In genomic region chr2:92432299-92433295, GRCm38 (mm10) we compare ENCODE assay signal across 7 mouse cellular contexts. TPM values are rescaled to one million over a fixed set of nuclear protein-coding genes. Genes with fewer than 3 reads are reported as not detected.
DNase-seq lines count a peak whose midpoint lies in the region; ATAC-seq and TF ChIP-seq lines count a peak whose summit lies in the region.

No protein-coding gene starts in this region.

- no peak for ATAC-seq in forebrain, postnatal 0 days
- ATAC-seq in intestine, embryonic 16.5 days, result no peak
- ATAC-seq in liver, embryonic 15.5 days (ENCODE audit: insufficient read depth), result no peak

- H3K27me3 ChIP-seq in MEL (ENCODE audit: control insufficient read depth in 1 of 2, insufficient read depth in 2 of 2, low read length in 2 of 2), result no peaks in the 10 kb centered on the region
- no peaks in the 10 kb centered on the region for H3K27me3 ChIP-seq in forebrain, postnatal 0 days (ENCODE audit: insufficient read depth, low read length)
- no peaks in the 10 kb centered on the region for H3K27me3 ChIP-seq in intestine, embryonic 16.5 days (replicated peaks; ENCODE audit: control insufficient read depth, insufficient read depth, low read length)
- no peaks in the 10 kb centered on the region for H3K27me3 ChIP-seq in liver, embryonic 15.5 days
- no peaks in the 10 kb centered on the region for H3K27me3 ChIP-seq in small intestine, adult 2 months (ENCODE audit: control insufficient read depth, insufficient read depth, low read length)

- 32% methylated on average over 17 of the region's 17 CpGs for WGBS in forebrain, postnatal 0 days
- 29% methylated on average over 17 of the region's 17 CpGs for WGBS in intestine, embryonic 16.5 days
- 41% methylated on average over 17 of the region's 17 CpGs for WGBS in liver, embryonic 15.5 days (ENCODE audit: insufficient replicate concordance)
- WGBS in small intestine, adult 2 months, result 23% methylated on average over 17 of the region's 17 CpGs

- H3K4me1 ChIP-seq in MEL (ENCODE audit: control insufficient read depth in 1 of 2, insufficient read depth in 2 of 2, low read length in 2 of 2), result peaks cover 9 to 28% of the 10 kb centered on the region in 2 experiments
- peaks cover 40% of the 10 kb centered on the region for H3K4me1 ChIP-seq in forebrain, postnatal 0 days (ENCODE audit: insufficient read depth)
- peaks cover 42% of the 10 kb centered on the region for H3K4me1 ChIP-seq in intestine, embryonic 16.5 days (ENCODE audit: control insufficient read depth, insufficient read depth, low read length)
- H3K4me1 ChIP-seq in liver, embryonic 15.5 days (replicated peaks), result peaks cover 78% of the 10 kb centered on the region
- peaks cover 25% of the 10 kb centered on the region for H3K4me1 ChIP-seq in small intestine, adult 2 months (ENCODE audit: control insufficient read depth, insufficient read depth, insufficient read length, low read length)

- no peak for TF ChIP-seq CTCF in MEL (IDR thresholded peaks at IDR 0.05 in 2 of 3, conservative IDR thresholded peaks at IDR 0.05 in 1 of 3; ENCODE audit: control insufficient read depth in 1 of 3, insufficient read depth in 1 of 3, low read depth in 2 of 3, low read length in 3 of 3, poor library complexity in 1 of 3, severe bottlenecking in 1 of 3)
- no peak for TF ChIP-seq CTCF in forebrain, postnatal 0 days (IDR thresholded peaks at IDR 0.05; ENCODE audit: low read depth)
- no peak for TF ChIP-seq CTCF in small intestine, adult 2 months (IDR thresholded peaks at IDR 0.05; ENCODE audit: extremely low read depth, insufficient read length, insufficient replicate concordance, low read depth, low read length)

- H3K9ac ChIP-seq in MEL (ENCODE audit: control insufficient read depth, low read depth, low read length, poor library complexity, severe bottlenecking), result peak overlapping the region; percentile 76
- peak overlapping the region; percentile 88 for H3K9ac ChIP-seq in forebrain, postnatal 0 days
- H3K9ac ChIP-seq in intestine, embryonic 16.5 days (ENCODE audit: low read depth, low read length), result peak overlapping the region; percentile 86
- peak overlapping the region; percentile 92 for H3K9ac ChIP-seq in liver, embryonic 15.5 days

- no peak for TF ChIP-seq EP300 in MEL (IDR thresholded peaks at IDR 0.05; ENCODE audit: low read depth in 1 of 2, low read length in 2 of 2)

- no peak for TF ChIP-seq POLR2A in MEL (IDR thresholded peaks at IDR 0.05; ENCODE audit: control insufficient read depth in 1 of 2, insufficient read depth in 1 of 2, low read depth in 1 of 2, low read length in 2 of 2, poor library complexity in 1 of 2)
- no peak for TF ChIP-seq POLR2A in small intestine, adult 2 months (IDR thresholded peaks at IDR 0.05; ENCODE audit: low read depth, low read length)

- H3K4me3 ChIP-seq in MEL (ENCODE audit: control insufficient read depth in 1 of 2, insufficient read depth in 1 of 2, low read depth in 2 of 2, low read length in 2 of 2), result peak overlapping the region; percentile 70 to 92
- H3K4me3 ChIP-seq in forebrain, postnatal 0 days (ENCODE audit: low read depth, low read length), result peak overlapping the region; percentile 90
- peak overlapping the region; percentile 88 for H3K4me3 ChIP-seq in intestine, embryonic 16.5 days (ENCODE audit: low read length)
- peak overlapping the region; percentile 82 for H3K4me3 ChIP-seq in liver, embryonic 15.5 days (replicated peaks)
- peak overlapping the region; percentile 68 for H3K4me3 ChIP-seq in small intestine, adult 2 months (ENCODE audit: low read depth, low read length)

- H3K27ac ChIP-seq in MEL (ENCODE audit: control insufficient read depth, low read depth, low read length), result peak overlapping the region; percentile 59
- H3K27ac ChIP-seq in forebrain, postnatal 0 days (ENCODE audit: low read depth, low read length), result peak overlapping the region; percentile 86
- peak overlapping the region; percentile 1; the same call in 1 of the 2 replicates for H3K27ac ChIP-seq in intestine, embryonic 16.5 days (ENCODE audit: low read length)
- H3K27ac ChIP-seq in liver, embryonic 15.5 days (replicated peaks), result peak overlapping the region; percentile 79
- peak overlapping the region; percentile 73 for H3K27ac ChIP-seq in small intestine, adult 2 months (ENCODE audit: insufficient read depth, low read depth, low read length)

- peaks cover 60% of the 10 kb centered on the region for H3K79me2 ChIP-seq in MEL (ENCODE audit: control insufficient read depth, insufficient read depth, low read length, poor library complexity)

- DNase-seq in MEL (ENCODE audit: low read depth, low spot score), result peak; percentile 61
- peak; percentile 72 for DNase-seq in adrenal gland, postnatal 25 days
- DNase-seq in forebrain, postnatal 0 days, result peak; percentile 30
- DNase-seq in spleen, postnatal 36 days (ENCODE audit: low spot score in 2 of 2), result no peak

- no peaks in the 10 kb centered on the region for H3K9me3 ChIP-seq in MEL (replicated peaks; ENCODE audit: insufficient read depth, low read length)
- H3K9me3 ChIP-seq in forebrain, postnatal 0 days (ENCODE audit: low read length), result no peaks in the 10 kb centered on the region
- no peaks in the 10 kb centered on the region for H3K9me3 ChIP-seq in intestine, embryonic 16.5 days (ENCODE audit: control insufficient read depth, low read length)
- no peaks in the 10 kb centered on the region for H3K9me3 ChIP-seq in liver, embryonic 15.5 days (replicated peaks)

- no peak for TF ChIP-seq RAD21 in MEL (IDR thresholded peaks at IDR 0.05; ENCODE audit: low read depth, low read length)

- H3K36me3 ChIP-seq in MEL (ENCODE audit: control insufficient read depth in 1 of 2, insufficient read depth in 2 of 2, low read length in 2 of 2), result peaks cover 0 to 17% of the 10 kb centered on the region in 2 experiments; a peak in 3 of 4 replicates
- H3K36me3 ChIP-seq in forebrain, postnatal 0 days (ENCODE audit: insufficient read depth), result no peaks in the 10 kb centered on the region
- H3K36me3 ChIP-seq in intestine, embryonic 16.5 days (ENCODE audit: control insufficient read depth, insufficient read depth, low read length), result no peaks in the 10 kb centered on the region
- H3K36me3 ChIP-seq in liver, embryonic 15.5 days (replicated peaks), result no peaks in the 10 kb centered on the region
- no peaks in the 10 kb centered on the region for H3K36me3 ChIP-seq in small intestine, adult 2 months (ENCODE audit: control insufficient read depth, insufficient read depth, low read length)

- peak overlapping the region; percentile 81 for H3K4me2 ChIP-seq in forebrain, postnatal 0 days (ENCODE audit: low read depth)
- peak overlapping the region; percentile 84 for H3K4me2 ChIP-seq in intestine, embryonic 16.5 days (ENCODE audit: low read depth, low read length)
- H3K4me2 ChIP-seq in liver, embryonic 15.5 days, result peak overlapping the region; percentile 99

RNA-seq across cellular contexts. Expression of gene Cry2, which starts 1.2 kb away (rescaled TPM):
- total RNA-seq in MEL (2012; rRNA removed), result 13.3 and 16.4 TPM in 2 replicates
- 10 to 100 TPM in 1 of 2 experiments, not detected in 1; 36.2 TPM for polyA plus RNA-seq in MEL (2012; ENCODE audit: insufficient read depth in 1 of 2, insufficient read length in 2 of 2, low read depth in 1 of 2, low replicate concordance in 2 of 2, missing spikeins in 1 of 2)
- 35.5 and 44.7 TPM in 2 replicates for total RNA-seq in adrenal gland, postnatal 25 days (2021)
- total RNA-seq in forebrain, postnatal 0 days (2014; rRNA removed), result 26.5 and 36.7 TPM in 2 replicates
- polyA plus RNA-seq in forebrain, postnatal 0 days (2015; fragmentation: Nextera tagmentation; extraction: Ambion mirVana), result 28.5 and 43.2 TPM in 2 replicates
- polyA plus RNA-seq in intestine, embryonic 16.5 days (2015; fragmentation: Nextera tagmentation; extraction: Ambion mirVana), result 14.5 and 15.3 TPM in 2 replicates
- polyA plus RNA-seq in liver, embryonic 15.5 days (2015; fragmentation: Nextera tagmentation; extraction: Ambion mirVana), result 11.2 and 14.6 TPM in 2 replicates
- 4.7 and 13.1 TPM in 2 replicates for polyA plus RNA-seq in small intestine, adult 2 months (2012; rRNA removed)

RNA-seq across cellular contexts. Expression of gene Slc35c1, which starts 27.7 kb away (rescaled TPM):
- total RNA-seq in MEL (2012; rRNA removed), result 14.4 and 16.8 TPM in 2 replicates
- polyA plus RNA-seq in MEL (2012; ENCODE audit: insufficient read depth in 1 of 2, insufficient read length in 2 of 2, low read depth in 1 of 2, low replicate concordance in 2 of 2, missing spikeins in 1 of 2), result 10 to 100 TPM in 1 of 2 experiments, not detected in 1; 64.5 TPM
- 24.0 and 28.2 TPM in 2 replicates for total RNA-seq in adrenal gland, postnatal 25 days (2021)
- total RNA-seq in forebrain, postnatal 0 days (2014; rRNA removed), result 4.6 and 9.1 TPM in 2 replicates
- 13.1 and 14.4 TPM in 2 replicates for polyA plus RNA-seq in forebrain, postnatal 0 days (2015; fragmentation: Nextera tagmentation; extraction: Ambion mirVana)
- polyA plus RNA-seq in intestine, embryonic 16.5 days (2015; fragmentation: Nextera tagmentation; extraction: Ambion mirVana), result 57.6 and 62.3 TPM in 2 replicates
- 11.0 and 11.6 TPM in 2 replicates for polyA plus RNA-seq in liver, embryonic 15.5 days (2015; fragmentation: Nextera tagmentation; extraction: Ambion mirVana)
- polyA plus RNA-seq in small intestine, adult 2 months (2012; rRNA removed), result 124 and 160 TPM in 2 replicates

RNA-seq across cellular contexts. Expression of gene Mapk8ip1, which starts 31.5 kb away (rescaled TPM):
- total RNA-seq in MEL (2012; rRNA removed), result 1.5 and 2.5 TPM in 2 replicates
- polyA plus RNA-seq in MEL (2012; ENCODE audit: insufficient read depth in 1 of 2, insufficient read length in 2 of 2, low read depth in 1 of 2, low replicate concordance in 2 of 2, missing spikeins in 1 of 2), result 1 to 10 TPM in 1 of 2 experiments, not detected in 1; 3.8 TPM
- total RNA-seq in adrenal gland, postnatal 25 days (2021), result 27.0 and 30.8 TPM in 2 replicates
- 223 and 225 TPM in 2 replicates for total RNA-seq in forebrain, postnatal 0 days (2014; rRNA removed)
- 129 and 150 TPM in 2 replicates for polyA plus RNA-seq in forebrain, postnatal 0 days (2015; fragmentation: Nextera tagmentation; extraction: Ambion mirVana)
- polyA plus RNA-seq in intestine, embryonic 16.5 days (2015; fragmentation: Nextera tagmentation; extraction: Ambion mirVana), result 10.6 and 11.2 TPM in 2 replicates
- 1.8 and 1.9 TPM in 2 replicates for polyA plus RNA-seq in liver, embryonic 15.5 days (2015; fragmentation: Nextera tagmentation; extraction: Ambion mirVana)
- polyA plus RNA-seq in small intestine, adult 2 months (2012; rRNA removed), result 4.7 and 5.3 TPM in 2 replicates

RNA-seq across cellular contexts. Expression of gene 1700029I15Rik, which starts 50.3 kb away (rescaled TPM):
- 0.65 and 0.98 TPM in 2 replicates for total RNA-seq in MEL (2012; rRNA removed)
- 1 to 10 TPM in 1 of 2 experiments, not detected in 1; 3.2 TPM for polyA plus RNA-seq in MEL (2012; ENCODE audit: insufficient read depth in 1 of 2, insufficient read length in 2 of 2, low read depth in 1 of 2, low replicate concordance in 2 of 2, missing spikeins in 1 of 2)
- 18.7 and 19.1 TPM in 2 replicates for total RNA-seq in adrenal gland, postnatal 25 days (2021)
- 2.3 and 2.6 TPM in 2 replicates for total RNA-seq in forebrain, postnatal 0 days (2014; rRNA removed)
- 2.4 and 3.1 TPM in 2 replicates for polyA plus RNA-seq in forebrain, postnatal 0 days (2015; fragmentation: Nextera tagmentation; extraction: Ambion mirVana)
- 5.0 and 5.6 TPM in 2 replicates for polyA plus RNA-seq in intestine, embryonic 16.5 days (2015; fragmentation: Nextera tagmentation; extraction: Ambion mirVana)
- polyA plus RNA-seq in liver, embryonic 15.5 days (2015; fragmentation: Nextera tagmentation; extraction: Ambion mirVana), result 1.4 and 1.5 TPM in 2 replicates
- 3.5 and 7.4 TPM in 2 replicates for polyA plus RNA-seq in small intestine, adult 2 months (2012; rRNA removed)

RNA-seq across cellular contexts. Expression of gene Large2, which starts 57.9 kb away (rescaled TPM):
- total RNA-seq in MEL (2012; rRNA removed), result not detected in 2 replicates
- polyA plus RNA-seq in MEL (2012; ENCODE audit: insufficient read depth in 1 of 2, insufficient read length in 2 of 2, low read depth in 1 of 2, low replicate concordance in 2 of 2, missing spikeins in 1 of 2), result under 1 TPM in 1 of 2 experiments, not detected in 1; 0.03 TPM
- 2.8 and 4.1 TPM in 2 replicates for total RNA-seq in adrenal gland, postnatal 25 days (2021)
- total RNA-seq in forebrain, postnatal 0 days (2014; rRNA removed), result 0.10 and 1.8 TPM in 2 replicates
- polyA plus RNA-seq in forebrain, postnatal 0 days (2015; fragmentation: Nextera tagmentation; extraction: Ambion mirVana), result 1.1 and 1.5 TPM in 2 replicates
- 11.8 and 12.3 TPM in 2 replicates for polyA plus RNA-seq in intestine, embryonic 16.5 days (2015; fragmentation: Nextera tagmentation; extraction: Ambion mirVana)
- polyA plus RNA-seq in liver, embryonic 15.5 days (2015; fragmentation: Nextera tagmentation; extraction: Ambion mirVana), result 2.4 and 3.5 TPM in 2 replicates
- 12.3 and 15.6 TPM in 2 replicates for polyA plus RNA-seq in small intestine, adult 2 months (2012; rRNA removed)

Comparison
In these comparisons a context has a peak if more than half of its experiments do, and no peak if none do; other contexts are left out.
1. DNase-seq: peak in MEL (single experiment), adrenal gland, postnatal 25 days (single experiment) and forebrain, postnatal 0 days (single experiment); none in spleen, postnatal 36 days (0 of 2).
2. H3K27ac ChIP-seq: peak in every context shown above with its lines; median percentile 86 in forebrain, postnatal 0 days; 79 in liver, embryonic 15.5 days; 73 in small intestine, adult 2 months; 59 in MEL; 1 in intestine, embryonic 16.5 days.
3. RNA of gene Mapk8ip1, which starts 31.5 kb away (polyA plus RNA-seq): 129 to 150 TPM in forebrain, postnatal 0 days; 10.6 to 11.2 TPM in intestine, embryonic 16.5 days, 4.7 to 5.3 TPM in small intestine, adult 2 months, 3.8 TPM in MEL and 1.8 to 1.9 TPM in liver, embryonic 15.5 days; every median in the first group is over 10 times any median in the second.
4. Peak in every context shown above with its lines, with median percentiles within 50 percentile points of each other: H3K4me3 ChIP-seq, H3K9ac ChIP-seq and H3K4me2 ChIP-seq.